Mouse (Mus musculus): ENCODE measurements around the gene Panx2.

The Panx2 gene

DNA sequence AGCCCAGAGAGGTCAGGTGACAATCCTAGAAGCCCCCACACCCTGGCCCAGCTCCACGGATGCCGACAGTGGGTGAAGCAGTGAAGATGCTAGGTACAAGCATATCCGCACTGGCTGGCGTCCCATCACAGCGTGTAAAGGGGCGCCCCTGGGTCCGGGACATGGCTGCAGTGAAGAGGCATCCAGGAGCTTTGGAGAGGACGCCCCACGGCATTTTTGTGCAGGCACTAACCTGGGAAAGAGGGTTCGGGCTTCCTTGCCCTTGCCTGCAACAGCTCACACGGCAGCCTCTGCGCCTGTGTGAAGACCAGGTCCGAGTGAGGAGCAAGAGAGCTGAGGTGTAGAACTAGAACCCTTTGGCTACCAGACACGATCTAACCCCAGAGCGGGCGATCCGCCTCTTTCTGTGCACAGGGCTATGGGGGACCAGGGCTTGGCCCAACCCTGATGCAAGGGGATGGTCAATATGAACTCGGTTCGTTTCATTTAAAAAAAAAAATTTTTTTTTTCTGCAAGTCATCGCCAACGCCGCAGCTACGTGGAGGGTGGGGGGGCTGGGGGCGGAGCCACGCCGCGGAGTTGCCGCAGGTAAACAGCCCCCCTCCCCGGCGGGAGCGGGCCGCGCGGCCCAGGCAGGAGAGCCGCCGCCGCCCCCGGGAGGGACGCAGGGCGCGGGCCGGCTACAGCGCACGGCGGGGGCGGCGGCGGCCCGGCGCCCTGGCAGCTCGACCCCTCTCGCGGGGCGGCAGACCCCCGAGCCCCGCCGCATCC, at the start of gene Panx2:
Gene Panx2 (plus strand): TSS at position 574 of the 771 bp plus-strand sequence.
- DNase-seq (ENCODE audit: low read depth): no peak

DNA sequence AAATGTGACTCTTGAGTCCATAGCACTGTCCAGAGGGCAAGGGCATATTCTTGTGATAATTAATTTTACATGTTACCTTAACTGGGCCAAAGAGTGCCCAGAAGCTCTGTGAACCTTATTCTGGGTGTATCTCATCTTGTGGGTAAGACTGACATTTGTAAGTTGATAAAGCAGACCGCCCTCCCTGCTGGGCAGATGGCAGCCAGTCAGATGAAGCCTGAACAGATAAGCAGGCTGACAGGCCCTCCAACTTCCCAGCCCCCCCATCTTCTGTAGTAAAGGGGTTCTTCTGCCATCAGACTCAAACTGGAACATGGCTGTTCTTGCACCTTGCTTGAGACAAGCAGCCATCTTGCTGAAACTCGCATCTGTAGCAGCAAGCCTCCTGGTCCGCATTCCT, 42.8 kb upstream of the Panx2 start:
- DNase-seq (ENCODE audit: low read depth): no peak

DNA sequence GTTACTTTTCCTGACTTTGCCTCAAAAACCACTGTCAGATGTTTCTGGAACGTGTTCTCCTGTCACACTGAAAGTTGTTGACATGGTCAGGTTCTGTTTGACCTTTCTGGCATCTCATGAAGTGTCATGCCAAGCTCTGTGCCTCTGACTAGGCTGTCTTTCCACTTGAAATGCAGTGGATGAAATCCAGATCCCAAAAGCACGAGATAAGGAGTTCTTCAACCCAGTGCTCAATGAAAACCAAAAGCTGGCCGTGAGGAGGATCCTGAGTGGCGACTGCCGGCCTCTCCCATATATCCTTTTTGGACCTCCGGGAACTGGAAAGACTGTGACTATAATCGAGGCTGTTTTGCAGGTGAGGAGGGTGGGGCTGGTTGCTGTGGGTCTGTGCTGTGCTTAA, 39.4 kb upstream of the Panx2 start:
- DNase-seq (ENCODE audit: low read depth): no peak

DNA sequence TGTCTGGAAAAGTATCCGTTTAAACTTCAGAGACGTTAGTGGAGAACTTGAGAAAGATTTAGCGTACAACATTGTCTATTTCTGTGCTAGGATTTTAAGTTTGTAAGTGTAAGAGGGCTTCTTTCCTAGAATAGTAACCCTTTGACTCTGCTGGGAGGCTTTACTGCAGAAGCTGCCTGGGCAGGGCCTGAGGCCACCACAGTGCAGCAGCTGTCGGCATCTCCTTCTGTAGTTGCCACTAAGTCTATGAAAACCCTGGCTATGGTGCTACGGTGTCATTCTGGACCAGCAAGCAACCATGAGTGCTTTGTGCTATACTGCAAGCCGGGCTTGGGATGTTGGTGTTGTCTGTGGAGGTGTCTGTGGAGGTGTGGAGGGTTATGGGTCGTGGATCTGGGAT, 39.0 kb upstream of the Panx2 start:
- no peak for DNase-seq (ENCODE audit: low read depth)

DNA sequence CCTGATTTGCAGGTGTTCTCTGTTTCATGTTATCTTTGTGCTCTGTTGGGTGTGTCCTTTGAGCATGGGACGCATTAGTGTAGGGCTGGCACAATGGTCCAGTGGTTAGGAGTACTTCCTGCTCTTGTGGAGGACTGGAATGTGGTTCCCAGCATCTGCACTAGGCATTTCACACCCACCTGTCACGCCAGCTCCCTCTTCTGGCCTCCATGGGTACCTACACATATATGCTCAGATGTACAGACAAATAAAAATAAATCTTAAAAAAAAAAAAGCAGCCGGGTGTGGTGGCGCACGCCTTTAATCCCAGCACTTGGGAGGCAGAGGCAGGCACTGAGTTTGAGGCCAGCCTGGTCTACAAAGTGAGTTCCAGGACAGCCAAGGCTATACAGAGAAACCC, 15.2 kb upstream of the Panx2 start:
- no peak for DNase-seq (ENCODE audit: low read depth)

DNA sequence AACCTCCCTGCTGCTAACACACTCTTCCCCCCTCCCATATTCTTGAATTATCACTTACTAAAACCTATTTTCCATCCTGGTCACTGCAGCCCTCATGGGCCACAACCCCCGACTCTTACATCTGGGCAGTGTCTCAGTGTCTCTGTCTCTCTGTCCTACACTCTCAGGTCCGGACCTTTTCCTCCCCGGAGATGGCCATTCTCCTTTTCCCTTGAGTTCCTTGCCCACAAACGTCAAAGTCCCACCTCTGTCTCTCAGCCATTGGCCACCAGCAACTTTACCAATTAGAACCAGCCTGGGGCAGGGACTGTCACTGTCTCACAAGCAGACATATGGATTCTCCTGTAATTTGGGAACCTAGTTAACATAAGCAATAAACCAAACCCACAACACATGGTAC, 13.2 kb upstream of the Panx2 start:
- no peak for DNase-seq (ENCODE audit: low read depth)

DNA sequence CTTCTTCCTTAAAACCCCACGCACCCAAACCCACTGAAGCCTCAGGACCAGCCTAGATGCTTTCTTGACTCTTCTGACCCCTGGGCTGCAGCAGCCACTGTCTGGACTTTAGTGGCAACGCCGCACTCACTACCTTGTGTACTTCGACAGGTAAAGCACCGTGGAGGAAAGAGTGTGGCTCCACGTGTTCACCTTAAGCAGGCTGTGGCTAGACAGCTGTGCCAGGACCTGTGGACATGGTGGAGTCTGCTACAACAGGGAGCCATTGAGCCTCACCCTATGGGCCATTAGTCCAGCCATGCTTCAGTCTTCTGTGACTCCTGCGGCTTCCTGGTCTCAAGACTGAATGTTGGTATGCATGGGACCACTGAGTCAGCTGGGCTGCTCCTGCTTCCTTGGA, 4.9 kb upstream of the Panx2 start:
- no peak for DNase-seq (ENCODE audit: low read depth)

DNA sequence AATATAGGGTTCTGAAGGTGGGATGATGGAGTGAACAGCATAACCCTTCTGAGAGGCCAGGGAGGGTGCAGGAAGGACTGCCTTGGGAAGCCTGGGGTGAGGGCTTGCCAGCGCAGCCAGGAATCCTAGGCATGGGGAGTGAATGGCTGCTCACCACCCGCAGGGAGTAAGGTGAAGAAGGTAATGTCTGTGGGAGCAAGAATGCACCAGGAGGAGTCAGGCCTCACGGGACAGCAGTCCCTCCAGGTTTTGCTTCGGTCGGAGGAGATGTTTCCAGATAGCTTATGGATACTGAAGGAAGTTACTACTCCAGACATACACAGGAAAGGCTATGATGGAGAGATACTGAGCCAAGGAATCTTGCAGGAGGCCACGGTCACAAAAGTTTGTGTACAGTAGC, 798 bp upstream of the Panx2 start:
- DNase-seq (ENCODE audit: low read depth): no peak

DNA sequence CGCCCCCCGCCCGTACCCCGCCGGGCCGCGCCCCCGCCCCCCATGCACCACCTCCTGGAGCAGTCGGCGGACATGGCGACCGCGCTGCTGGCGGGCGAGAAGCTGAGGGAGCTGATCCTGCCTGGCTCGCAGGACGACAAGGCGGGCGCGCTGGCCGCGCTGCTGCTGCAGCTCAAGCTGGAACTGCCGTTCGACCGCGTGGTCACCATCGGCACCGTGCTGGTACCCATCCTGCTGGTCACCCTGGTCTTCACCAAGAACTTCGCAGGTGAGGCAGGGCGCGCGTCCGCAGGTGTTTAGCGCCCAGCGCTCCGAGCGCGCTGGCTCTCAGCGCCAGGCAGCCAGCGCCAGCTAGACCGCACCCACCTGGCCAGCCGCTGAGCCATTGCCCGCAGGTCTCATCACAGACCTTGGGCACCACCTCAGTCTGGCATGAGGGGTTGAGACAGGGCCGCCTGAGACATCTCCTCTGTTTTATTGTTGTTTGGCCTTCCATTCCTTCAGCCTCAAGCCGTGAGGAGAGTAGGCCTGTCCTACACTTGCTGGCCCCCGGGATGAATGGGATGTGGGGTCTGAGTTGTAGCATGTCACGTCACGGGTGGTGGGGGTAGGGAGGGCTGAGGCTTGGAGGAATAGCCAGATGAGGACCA, 623 bp downstream of the Panx2 start:
- no peak for DNase-seq (ENCODE audit: low read depth)

DNA sequence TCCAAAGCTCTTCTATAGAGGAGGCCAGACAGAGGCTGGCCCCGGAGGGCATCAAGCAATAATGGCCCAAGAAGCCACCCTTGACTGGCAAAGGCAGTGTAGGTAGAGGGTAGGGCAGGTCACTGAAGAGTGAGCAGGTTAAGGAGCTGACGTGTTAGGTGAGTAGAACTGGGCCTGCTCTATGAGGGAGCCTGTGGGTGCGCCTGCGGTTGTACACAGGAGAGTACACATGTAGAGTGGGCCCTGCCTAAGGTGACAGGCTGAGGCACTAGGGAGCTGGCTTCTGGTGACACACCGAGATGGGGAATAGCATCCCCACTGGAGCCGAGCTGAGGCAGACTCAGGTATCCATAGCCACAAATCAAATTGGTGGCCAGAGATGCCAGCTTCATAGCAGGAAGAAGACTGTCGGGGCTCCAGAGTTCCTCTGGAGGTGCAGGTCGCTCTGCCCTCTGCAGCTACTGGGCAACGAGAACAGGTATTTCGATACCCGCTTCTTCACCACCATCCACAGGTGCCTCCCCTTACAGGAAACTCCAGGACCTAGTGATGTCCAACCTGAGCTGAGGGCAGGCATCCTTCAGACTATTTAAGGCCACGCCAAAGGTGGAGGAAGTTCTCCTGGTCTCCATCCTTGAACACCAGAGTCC, 1.4 kb downstream of the Panx2 start:
- no peak for DNase-seq (ENCODE audit: low read depth)

DNA sequence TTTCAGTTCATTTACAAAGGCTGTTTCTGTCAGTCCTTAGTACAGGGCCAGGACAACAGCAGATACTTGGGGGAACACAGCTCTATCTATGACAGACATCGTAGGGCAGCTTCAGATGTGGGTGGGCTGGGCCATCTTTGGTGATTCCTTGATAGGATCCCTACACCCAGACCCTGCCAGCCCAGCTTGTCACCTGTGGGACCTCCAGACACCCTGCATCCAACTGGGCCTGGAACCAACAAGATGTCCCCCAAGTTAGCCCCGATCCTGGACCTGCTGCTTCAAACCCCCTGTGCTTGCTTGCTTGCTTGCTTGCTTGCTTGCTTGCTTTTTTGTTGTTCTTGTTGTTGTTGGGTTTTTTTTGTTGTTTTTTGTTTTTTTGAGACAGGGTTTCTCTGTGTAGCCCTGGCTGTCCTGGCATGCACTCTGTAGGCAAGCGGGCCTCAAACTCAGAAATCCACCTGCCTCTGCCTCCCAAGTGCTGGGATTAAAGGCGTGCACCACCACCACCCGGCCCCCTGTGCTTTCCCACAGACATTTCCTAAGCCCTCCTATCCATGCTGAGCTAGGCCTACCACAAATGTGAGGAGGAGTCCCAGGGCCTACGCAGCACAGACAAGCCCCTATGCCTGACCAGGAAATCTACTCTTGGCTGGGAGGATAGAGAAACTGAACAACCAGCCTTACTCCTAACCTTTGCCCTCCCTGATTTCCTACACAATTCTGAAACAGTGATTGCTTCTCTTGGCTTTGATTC, 2.4 kb downstream of the Panx2 start:
- DNase-seq (ENCODE audit: low read depth): no peak

DNA sequence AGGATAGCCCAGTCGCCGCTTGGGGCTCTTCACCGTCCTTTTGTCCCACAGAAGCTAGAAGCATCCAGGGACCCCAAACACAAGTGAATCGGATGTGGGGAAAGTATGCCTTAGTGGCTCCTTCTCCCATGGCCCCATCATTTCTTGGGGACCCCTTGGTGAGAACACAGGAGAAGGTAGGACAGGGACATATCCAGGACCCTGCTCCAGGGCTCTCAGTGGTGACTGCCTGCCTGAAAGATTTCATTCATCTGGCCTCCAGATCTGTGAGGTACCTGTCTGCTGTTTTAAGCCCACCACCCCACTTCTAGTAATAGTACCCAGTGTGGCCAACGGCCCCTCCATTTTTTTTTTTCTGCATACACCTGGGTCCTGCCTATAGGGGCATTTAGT, 3.0 kb downstream of the Panx2 start:
- no peak for DNase-seq (ENCODE audit: low read depth)

DNA sequence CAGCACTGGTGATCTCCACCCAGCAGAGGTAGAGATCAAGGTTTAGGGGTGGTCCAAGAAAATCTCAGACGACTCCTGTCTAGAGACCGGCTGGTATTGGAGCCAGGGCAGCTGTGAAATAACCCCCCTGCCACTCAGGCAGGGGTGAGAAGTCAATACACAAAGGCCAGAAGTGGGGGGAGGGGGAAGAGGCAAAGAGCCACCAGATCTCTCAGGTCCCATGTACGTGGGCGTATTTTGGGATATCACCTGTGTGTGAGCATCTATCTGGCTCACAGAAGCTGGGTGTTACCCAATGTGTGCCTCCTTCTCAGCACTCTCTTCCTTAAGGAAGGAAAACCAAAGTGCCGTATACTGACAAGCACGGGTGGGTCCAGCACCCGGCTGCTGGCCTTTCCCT, 3.5 kb downstream of the Panx2 start:
- no peak for DNase-seq (ENCODE audit: low read depth)

DNA sequence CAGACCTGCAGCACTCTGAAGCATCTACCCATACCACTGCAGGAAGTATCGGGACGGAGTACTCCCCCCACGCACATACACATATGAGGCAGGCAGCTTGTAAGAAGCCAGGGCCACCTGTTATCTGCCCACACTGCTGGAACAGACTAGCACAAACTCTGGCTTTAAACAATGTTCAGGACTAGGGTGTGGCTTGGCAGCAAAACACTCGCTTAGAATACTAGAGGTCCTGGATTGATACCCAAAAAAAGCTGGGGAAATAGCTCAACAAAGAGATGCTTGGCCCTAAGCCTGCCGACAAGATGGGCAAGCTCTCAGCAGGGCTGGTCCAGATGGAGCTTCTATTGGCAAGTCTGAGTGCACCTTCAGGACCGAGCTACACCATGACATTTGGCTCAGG, 4.0 kb downstream of the Panx2 start:
- DNase-seq (ENCODE audit: low read depth): no peak

DNA sequence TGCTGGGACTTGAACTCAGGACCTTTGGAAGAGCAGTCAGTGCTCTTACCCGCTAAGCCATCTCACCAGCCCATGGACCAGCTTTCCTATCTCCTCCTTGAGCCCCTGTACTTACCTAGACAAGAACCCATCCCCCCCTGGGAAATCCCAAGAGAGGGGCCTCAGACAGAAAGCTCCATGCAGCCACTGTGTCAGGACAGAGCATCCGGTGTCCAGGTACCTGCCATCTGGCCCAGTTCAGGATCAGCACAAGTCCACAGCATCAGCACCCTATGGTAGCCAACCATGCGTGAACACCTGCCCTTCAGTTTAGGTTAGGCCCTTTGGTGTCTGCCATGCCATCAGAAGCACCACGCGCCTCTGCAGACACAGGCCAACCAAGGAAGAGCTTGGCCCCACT, 5.4 kb downstream of the Panx2 start:
- DNase-seq (ENCODE audit: low read depth): no peak

DNA sequence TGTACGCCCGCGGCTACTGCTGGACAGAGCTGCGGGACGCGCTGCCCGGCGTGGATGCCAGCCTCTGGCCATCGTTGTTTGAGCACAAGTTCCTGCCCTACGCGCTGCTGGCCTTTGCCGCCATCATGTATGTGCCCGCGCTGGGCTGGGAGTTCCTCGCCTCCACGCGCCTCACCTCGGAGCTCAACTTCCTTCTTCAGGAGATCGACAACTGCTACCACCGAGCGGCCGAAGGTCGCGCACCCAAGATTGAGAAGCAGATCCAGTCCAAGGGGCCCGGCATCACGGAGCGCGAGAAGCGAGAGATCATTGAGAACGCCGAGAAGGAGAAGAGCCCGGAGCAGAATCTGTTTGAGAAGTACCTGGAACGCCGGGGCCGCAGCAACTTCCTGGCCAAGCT, 8.1 kb downstream of the Panx2 start:
- no peak for DNase-seq (ENCODE audit: low read depth)

DNA sequence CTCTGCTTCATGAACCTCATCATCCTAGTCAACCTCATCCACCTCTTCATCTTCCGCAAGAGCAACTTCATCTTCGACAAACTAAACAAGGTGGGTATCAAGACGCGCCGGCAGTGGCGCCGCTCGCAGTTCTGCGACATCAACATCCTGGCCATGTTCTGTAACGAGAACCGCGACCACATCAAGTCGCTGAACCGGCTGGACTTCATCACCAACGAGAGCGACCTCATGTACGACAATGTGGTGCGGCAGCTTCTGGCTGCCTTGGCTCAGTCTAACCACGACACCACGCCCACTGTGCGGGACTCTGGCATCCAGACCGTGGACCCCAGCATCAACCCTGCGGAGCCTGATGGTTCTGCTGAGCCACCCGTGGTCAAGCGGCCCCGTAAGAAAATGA, 8.7 kb downstream of the Panx2 start:
- DNase-seq (ENCODE audit: low read depth): no peak

DNA sequence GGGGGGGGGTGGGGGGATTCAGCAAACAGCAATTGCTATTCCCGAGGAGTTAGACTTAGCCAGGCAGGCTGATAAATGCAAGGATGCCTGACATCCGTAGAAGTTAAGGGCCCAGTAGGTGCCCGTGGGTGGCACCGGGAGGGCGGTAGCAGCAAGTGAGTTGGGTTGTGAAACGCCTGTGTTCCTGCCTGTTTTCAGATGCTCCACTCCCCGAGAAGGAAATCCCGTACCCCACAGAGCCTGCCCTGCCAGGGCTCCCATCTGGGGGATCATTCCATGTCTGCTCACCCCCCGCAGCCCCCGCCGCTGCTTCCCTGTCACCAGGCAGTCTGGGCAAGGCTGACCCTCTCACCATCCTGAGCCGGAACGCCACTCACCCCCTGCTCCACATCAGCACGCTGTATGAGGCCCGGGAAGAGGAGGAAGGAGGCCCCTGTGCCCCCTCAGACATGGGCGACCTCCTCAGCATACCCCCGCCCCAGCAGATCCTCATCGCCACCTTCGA, 9.9 kb downstream of the Panx2 start:
- no peak for DNase-seq (ENCODE audit: low read depth)

DNA sequence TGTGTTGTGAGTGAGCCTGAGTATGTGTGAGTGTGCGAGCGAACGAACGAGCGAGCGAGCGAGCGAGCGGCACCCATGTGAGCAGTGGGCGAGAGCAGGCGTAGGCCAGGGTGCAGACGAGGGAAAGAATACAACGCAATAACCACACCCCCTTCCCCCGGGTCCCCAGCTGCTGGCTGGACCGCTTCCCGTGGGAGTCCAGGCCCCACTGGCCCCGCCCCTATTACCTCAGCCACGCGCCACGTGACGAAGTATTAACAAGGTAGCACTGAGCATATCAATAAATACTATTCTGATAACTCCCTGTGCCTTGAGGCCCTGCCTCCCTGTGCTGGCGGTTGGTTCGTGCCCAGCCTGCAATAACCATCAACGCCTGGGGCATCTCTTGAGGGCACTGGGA, 11.1 kb downstream of the Panx2 start:
- DNase-seq (ENCODE audit: low read depth): no peak

DNA sequence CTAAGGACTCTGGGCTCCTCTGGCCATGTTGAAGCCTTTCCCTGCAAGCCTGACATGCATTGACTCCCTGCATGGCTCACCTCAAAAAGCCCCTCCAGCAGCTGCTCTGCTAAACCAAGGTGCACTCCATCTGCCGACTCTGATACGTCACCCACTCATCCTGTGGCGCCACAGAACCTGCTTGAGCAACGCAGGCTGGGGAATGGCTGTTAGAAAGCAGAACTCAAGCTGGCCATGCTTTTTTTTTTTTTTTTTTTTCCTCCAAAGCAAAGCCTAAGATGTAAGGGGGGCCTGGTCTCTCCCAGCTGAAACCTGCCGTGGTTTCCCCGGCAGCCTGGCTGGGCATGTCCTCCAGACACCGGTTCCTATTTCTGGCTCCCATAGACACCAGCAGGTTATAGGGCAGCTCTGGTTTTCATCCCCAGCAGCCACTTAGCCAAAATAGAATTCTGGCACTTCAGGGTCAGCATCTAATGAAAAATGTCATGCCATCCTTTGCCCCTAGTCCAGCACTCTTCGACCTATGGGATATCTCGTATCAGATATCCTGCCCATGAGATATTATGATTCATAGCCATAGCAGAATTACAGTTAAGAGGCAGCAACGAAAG, 14.6 kb downstream of the Panx2 start:
- no peak for DNase-seq (ENCODE audit: low read depth)

DNA sequence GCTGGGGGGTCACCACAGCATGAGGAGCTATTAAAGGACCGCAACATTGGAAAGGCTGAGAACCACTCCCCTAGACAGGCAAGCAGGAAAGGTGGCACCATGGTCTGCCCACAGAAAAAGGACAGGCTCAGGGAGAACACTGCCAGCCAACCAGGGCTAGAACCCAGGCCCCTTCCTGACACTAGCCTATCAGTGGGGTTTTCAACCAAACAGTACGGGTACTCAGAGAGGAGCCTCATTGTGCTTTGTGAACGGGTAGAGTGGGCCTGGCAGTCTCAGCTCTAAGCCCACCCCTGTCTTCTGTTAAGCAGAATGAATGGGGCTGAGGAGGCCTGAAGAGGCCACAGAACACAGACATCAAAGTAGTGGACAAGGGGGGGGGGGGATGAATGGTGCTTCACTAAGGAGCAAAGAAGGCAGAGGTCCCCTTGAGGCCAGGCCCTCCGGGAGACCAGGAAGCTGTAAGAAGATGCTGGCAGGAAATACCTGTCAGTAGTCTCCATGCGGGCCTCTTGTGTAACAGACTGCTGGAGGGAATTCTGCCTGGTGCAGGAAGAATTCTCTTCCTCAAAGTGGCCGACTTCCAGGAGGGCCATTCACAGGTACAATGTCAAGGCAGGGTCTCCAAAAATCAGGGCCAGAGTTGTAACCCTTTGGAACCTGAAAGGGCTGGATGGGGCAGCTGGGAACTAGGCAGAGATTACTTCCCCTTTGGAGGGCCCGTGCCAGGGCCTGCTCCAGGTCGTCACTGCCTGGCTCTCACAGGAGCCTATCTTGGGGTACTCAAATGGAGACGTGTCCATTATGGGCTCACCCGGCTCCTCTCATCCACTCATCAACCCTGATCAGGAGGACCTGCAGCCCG, 15.3 kb downstream of the Panx2 start, which contains the start of gene Trabd:
Gene Trabd (plus strand): TSS at position 512 of the 865 bp plus-strand sequence.
- DNase-seq (ENCODE audit: low read depth): no peak

All from fibroblast of lung, adult 2 months (primary cell).